Mouse (Mus musculus) mature B cell (primary cell): ENCODE measurements around the gene Olfr1493-ps1.

Experiments
- in situ Hi-C: fragments of 300-500 bp; cut with MboI; formaldehyde crosslinking; loops from 2 replicates; pipeline ENCODE4 v1.14.3; 2019

The Olfr1493-ps1 gene

GRCm38 (mm10) chr19:13722978-13723377 is at the start of gene Olfr1493-ps1:
Gene Olfr1493-ps1 (plus strand): TSS chr19:13723278.
- in situ Hi-C loops: no loop called here

DNA sequence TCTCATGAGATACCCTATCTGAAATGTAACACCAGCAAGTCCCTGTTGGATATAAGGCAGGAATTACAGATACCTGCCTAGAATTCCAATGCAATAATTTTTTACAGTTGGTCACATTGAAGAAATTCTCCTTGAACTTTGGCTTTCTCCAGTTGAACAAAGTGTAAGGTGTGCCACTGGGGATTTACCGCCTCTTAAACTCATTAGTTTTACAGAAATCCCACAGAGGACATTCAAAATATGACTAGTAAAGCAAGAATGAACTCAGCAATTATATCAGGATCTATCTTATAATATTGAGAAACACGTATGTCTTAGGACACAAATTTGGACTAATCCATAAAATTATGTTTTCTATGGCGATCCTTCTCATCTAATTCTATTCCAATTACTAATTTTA is 26.1 kb upstream of the Olfr1493-ps1 start, which contains the start of gene Olfr1491:
TSS of gene Olfr1491 (plus strand) at position 301 of the 400 bp plus-strand sequence.
- in situ Hi-C loops: no loop called here

DNA sequence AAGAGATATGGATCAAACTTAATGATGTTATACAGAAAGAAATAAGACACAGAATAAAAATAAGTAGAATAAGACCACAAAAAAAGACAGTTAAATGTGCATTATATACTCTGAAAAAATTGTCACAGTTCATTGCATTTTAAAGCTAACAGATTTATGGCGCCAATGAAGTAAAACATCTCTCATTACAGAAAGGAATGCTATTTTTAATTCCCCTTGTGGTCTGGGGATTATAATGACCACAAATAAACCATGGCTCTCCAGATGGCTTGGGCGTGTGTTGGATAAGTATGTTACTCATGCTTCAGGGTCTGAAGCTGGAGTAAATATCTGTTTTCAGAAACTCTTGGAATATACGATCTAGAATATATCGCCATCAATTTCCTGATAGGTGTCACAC is 16.4 kb downstream of the Olfr1493-ps1 start, which contains the start of gene Olfr1494:
TSS of gene Olfr1494 (plus strand) at position 301 of the 400 bp plus-strand sequence.
- in situ Hi-C loops: no loop called here

- in situ Hi-C loops: no loop called here
These were observed 26.3 kb downstream of the Olfr1493-ps1 start for GRCm38 (mm10) chr19:13749366-13749765.

DNA sequence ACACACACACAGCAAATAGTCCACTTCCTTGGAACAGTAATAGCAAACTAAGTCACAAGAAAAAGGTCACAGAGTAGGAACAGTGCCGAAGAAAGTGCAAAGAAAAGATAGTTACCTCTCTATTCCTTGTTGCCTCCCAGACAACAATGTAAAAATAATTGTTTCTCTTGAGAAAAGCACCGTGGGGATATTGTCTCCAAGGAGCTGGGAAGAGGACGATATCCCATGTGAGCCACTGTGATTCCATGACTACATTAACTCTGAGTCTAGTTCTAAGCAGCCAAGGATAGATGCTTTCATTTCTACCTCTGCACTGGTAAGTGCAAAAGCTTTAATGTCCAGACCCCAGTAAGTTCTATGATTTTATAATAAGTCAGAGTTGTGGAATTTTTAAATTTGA is 41.2 kb downstream of the Olfr1493-ps1 start, which contains the start of gene Olfr1495:
TSS of gene Olfr1495 (plus strand) at position 301 of the 400 bp plus-strand sequence.
- in situ Hi-C loops: no loop called here

DNA sequence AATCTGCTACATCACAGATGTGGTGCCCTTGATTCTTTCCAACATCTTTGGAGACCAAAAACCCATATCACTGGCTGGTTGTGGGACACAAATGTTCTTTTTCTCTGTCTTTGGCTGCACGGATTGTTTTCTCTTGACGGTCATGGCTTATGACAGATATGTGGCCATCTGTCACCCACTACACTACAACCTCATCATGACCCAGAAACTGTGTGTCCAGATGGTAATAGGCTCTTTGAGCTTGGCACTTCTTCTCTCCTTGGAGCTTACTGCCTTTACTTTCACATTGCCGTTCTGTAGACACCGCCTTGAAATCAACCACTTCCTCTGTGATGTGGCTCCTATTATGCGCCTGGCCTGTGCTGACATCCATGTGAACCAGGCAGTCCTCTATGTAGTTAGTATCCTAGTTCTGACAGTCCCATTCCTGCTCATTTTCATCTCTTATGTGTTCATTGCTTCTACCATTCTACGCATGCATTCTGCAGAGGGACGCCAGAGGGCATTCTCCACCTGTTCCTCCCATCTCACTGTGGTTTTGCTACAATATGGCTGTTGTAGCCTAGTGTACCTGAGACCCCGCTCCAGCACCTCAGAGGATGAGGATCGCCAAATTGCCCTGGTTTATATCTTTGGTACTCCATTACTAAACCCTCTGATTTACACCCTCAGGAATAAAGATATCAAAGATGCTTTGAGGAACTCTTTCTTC is 45.6 kb downstream of the Olfr1493-ps1 start:
- in situ Hi-C loops: no loop called here

GRCm38 (mm10) chr19:13777578-13777977 is 54.5 kb downstream of the Olfr1493-ps1 start, which contains the start of gene Olfr1496:
Gene Olfr1496 (plus strand): TSS chr19:13777878.
- in situ Hi-C loops: no loop called here
